Mouse (Mus musculus): ENCODE results near the gene Matk. TPM values are rescaled to one million over a fixed set of nuclear protein-coding genes. Genes with fewer than 3 reads are reported as not detected.

Gene Matk
- polyA plus RNA-seq, 1 experiment from 2014 or later = 5.4 TPM

- no peak for ATAC-seq (ENCODE audit: low FRiP score, low read depth)
- H3K9me3 ChIP-seq = no peaks in the 10 kb centered on the region
- WGBS = 83% methylated on average over 9 of the region's 9 CpGs
- H3K4me2 ChIP-seq (replicated peaks) = no peak overlapping the region
- H3K27me3 ChIP-seq = no peaks in the 10 kb centered on the region
- H3K4me3 ChIP-seq = no peak overlapping the region
- H3K9ac ChIP-seq = no peak overlapping the region
- peaks cover 17% of the 10 kb centered on the region for H3K4me1 ChIP-seq
- H3K36me3 ChIP-seq = peaks cover 9% of the 10 kb centered on the region
- no peak overlapping the region for H3K27ac ChIP-seq
These were observed 48.6 kb downstream of the Matk start for GRCm38 (mm10) chr10:81301321-81301720.

- 0 out of 2 replicates have a peak overlapping the region, but pooled peaks have one; percentile 9 for H3K4me2 ChIP-seq (replicated peaks)
- 73% methylated on average over 4 of the region's 4 CpGs for WGBS
- peak overlapping the region; percentile 40 for H3K9ac ChIP-seq
- peaks cover 16% of the 10 kb centered on the region for H3K4me1 ChIP-seq
- H3K27ac ChIP-seq = no peak overlapping the region; the same call in 1 of the 2 replicates
- no peaks in the 10 kb centered on the region for H3K27me3 ChIP-seq
- H3K9me3 ChIP-seq = no peaks in the 10 kb centered on the region
- ATAC-seq (ENCODE audit: low FRiP score, low read depth) = no peak
- H3K36me3 ChIP-seq = peaks cover 18% of the 10 kb centered on the region
- no peak overlapping the region for H3K4me3 ChIP-seq
These were observed 49.6 kb downstream of the Matk start for GRCm38 (mm10) chr10:81302288-81302687.

DNA sequence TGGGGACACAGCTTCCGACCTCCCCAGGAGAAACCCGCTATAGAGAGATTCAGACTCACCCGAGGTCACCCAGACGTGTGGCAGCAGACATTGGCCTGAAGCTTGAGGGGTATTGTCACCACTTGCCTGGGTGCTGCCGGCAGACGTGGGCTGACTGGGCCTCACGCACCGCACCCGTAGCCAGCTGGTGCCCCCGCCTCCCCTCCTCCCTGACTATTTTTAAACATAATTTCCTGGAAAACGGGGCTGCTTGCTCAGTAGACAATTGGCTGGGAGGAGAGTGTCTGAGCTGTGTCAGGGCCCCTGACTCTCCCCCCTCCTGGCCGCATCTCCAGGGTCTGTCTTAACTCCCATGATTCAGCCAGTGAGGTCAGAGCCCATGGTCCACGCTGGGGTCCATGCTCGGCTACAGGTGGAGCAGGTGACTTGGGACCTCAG lies 50.1 kb downstream of the Matk start:
- Histone ChIP-seq H3K27ac (no peak overlapping the region), H3K27me3 (no peaks in the 10 kb centered on the region), H3K9me3 (no peaks in the 10 kb centered on the region), H3K4me2 (replicated peaks) (no peak overlapping the region), H3K36me3 (peaks cover 24% of the 10 kb centered on the region), H3K4me3 (no peak overlapping the region), H3K4me1 (peaks cover 11% of the 10 kb centered on the region), H3K9ac (peak overlapping the region; percentile 31; the same call in 1 of the 2 replicates)
- 77% methylated on average over 14 of the region's 14 CpGs for WGBS
- no peak for ATAC-seq (ENCODE audit: low FRiP score, low read depth)

DNA sequence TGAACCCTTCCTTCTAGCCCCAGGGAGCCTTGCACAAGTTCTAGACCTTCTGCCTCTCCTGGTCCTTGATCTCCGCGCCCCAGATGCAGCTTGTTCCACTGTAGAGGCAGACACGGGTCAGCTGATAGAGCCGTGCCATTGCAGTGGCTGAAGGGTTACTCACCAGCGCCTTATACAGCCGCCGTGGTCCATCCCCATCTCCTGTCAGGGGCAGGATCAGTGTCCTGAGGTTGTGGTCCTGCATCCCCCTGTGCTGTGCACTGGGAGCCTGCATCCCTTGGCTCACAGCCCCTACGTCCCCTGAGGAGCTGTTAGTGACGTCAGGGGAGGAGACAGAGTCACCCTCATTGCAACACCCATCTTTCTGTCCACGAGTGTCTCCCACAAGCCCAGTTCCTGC lies 50.5 kb downstream of the Matk start:
- Histone ChIP-seq H3K4me1 (peaks cover 9% of the 10 kb centered on the region), H3K9me3 (no peaks in the 10 kb centered on the region), H3K4me2 (replicated peaks) (no peak overlapping the region), H3K9ac (peak overlapping the region; percentile 25; the same call in 1 of the 2 replicates), H3K36me3 (peaks cover 28% of the 10 kb centered on the region), H3K27ac (no peak overlapping the region; the same call in 1 of the 2 replicates), H3K27me3 (no peaks in the 10 kb centered on the region), H3K4me3 (no peak overlapping the region)
- no peak for ATAC-seq (ENCODE audit: low FRiP score, low read depth)
- WGBS = 79% methylated on average over 10 of the region's 10 CpGs

GRCm38 (mm10) chr10:81303761-81304160 lies 51.0 kb downstream of the Matk start:
- ATAC-seq (ENCODE audit: low FRiP score, low read depth) = no peak
- WGBS = 76% methylated on average over 7 of the region's 7 CpGs
- Histone ChIP-seq H3K9me3 (no peaks in the 10 kb centered on the region), H3K27ac (no peak overlapping the region), H3K36me3 (peaks cover 33% of the 10 kb centered on the region), H3K27me3 (no peaks in the 10 kb centered on the region), H3K4me2 (replicated peaks) (no peak overlapping the region), H3K4me3 (no peak overlapping the region), H3K9ac (peak overlapping the region; percentile 25; the same call in 1 of the 2 replicates), H3K4me1 (peaks cover 9% of the 10 kb centered on the region)

- Histone ChIP-seq H3K27me3 (no peaks in the 10 kb centered on the region), H3K4me3 (no peak overlapping the region), H3K4me1 (peaks cover 9% of the 10 kb centered on the region), H3K9me3 (no peaks in the 10 kb centered on the region), H3K4me2 (replicated peaks) (no peak overlapping the region), H3K9ac (no peak overlapping the region), H3K36me3 (peaks cover 43% of the 10 kb centered on the region), H3K27ac (no peak overlapping the region)
- 34% methylated on average over 7 of the region's 9 CpGs for WGBS
- no peak for ATAC-seq (ENCODE audit: low FRiP score, low read depth)
These were observed 52.0 kb downstream of the Matk start for GRCm38 (mm10) chr10:81304597-81305238.

- Histone ChIP-seq H3K9me3 (no peaks in the 10 kb centered on the region), H3K4me2 (replicated peaks) (no peak overlapping the region), H3K36me3 (peaks cover 52% of the 10 kb centered on the region), H3K4me1 (peaks cover 9% of the 10 kb centered on the region), H3K27ac (no peak overlapping the region), H3K27me3 (no peaks in the 10 kb centered on the region), H3K9ac (no peak overlapping the region), H3K4me3 (no peak overlapping the region)
- no peak for ATAC-seq (ENCODE audit: low FRiP score, low read depth)
- 95% methylated on average over 14 of the region's 14 CpGs for WGBS
These were observed 52.9 kb downstream of the Matk start for GRCm38 (mm10) chr10:81305663-81306062.

DNA sequence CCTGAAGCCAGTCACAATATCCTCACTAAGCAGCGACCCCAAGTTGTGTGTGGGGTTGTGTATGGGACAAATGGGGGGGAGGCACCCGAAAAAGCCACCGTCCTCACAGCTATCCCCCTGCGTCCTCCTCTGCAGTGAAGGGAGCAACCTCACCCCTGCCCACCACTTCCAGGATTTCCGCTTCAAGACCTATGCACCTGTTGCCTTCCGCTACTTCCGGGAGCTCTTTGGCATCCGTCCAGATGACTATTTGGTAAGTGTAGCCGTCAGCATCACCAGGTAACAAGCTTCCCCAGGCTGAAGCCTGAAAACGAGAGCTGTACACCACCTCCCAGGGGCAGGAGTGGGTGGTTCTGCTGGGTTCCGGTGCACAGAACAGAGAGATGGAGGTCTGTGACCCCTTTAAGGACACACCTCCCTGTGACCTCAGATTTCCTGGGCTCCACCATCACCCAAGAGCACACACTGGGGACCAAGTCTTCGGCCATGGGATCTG lies 53.5 kb downstream of the Matk start:
- Histone ChIP-seq H3K9ac (no peak overlapping the region), H3K9me3 (no peaks in the 10 kb centered on the region), H3K27me3 (no peaks in the 10 kb centered on the region), H3K27ac (no peak overlapping the region), H3K4me1 (peaks cover 9% of the 10 kb centered on the region), H3K4me3 (no peak overlapping the region), H3K4me2 (replicated peaks) (no peak overlapping the region), H3K36me3 (peaks cover 58% of the 10 kb centered on the region)
- WGBS = 95% methylated on average over 12 of the region's 12 CpGs
- ATAC-seq (ENCODE audit: low FRiP score, low read depth) = no peak

- Histone ChIP-seq H3K27me3 (no peaks in the 10 kb centered on the region), H3K4me2 (replicated peaks) (no peak overlapping the region), H3K36me3 (peaks cover 66% of the 10 kb centered on the region), H3K4me3 (no peak overlapping the region), H3K9ac (no peak overlapping the region), H3K9me3 (no peaks in the 10 kb centered on the region), H3K4me1 (peaks cover 9% of the 10 kb centered on the region), H3K27ac (no peak overlapping the region)
- no peak for ATAC-seq (ENCODE audit: low FRiP score, low read depth)
- WGBS = 92% methylated on average over 21 of the region's 21 CpGs
These were observed 54.3 kb downstream of the Matk start for GRCm38 (mm10) chr10:81306837-81307682.

DNA sequence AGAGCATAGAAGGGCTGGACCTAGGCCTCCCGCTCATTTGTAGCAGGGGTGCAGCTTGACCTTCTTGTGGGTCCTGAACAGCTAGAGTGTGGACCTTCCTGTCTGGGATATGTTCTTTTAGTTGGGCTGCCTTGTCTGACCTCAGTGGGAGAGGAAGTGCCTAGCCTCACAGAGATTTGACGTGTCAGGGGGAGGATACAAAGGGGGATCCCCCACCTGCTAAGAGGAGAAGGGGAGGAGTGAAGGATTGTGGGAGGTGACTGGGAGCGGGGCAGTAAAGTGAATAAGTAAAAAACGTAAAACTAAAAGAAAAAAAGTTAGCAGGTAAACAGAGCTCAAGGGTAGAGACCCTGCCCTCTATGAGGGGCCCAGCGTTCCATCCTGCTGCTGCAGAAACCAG lies 56.8 kb downstream of the Matk start:
- no peak overlapping the region for H3K4me3 ChIP-seq
- H3K4me2 ChIP-seq (replicated peaks) = no peak overlapping the region
- no peak overlapping the region for H3K27ac ChIP-seq
- H3K27me3 ChIP-seq = no peaks in the 10 kb centered on the region
- WGBS = 91% methylated on average over 5 of the region's 5 CpGs
- peaks cover 91% of the 10 kb centered on the region for H3K36me3 ChIP-seq
- ATAC-seq (ENCODE audit: low FRiP score, low read depth) = no peak
- no peaks in the 10 kb centered on the region for H3K9me3 ChIP-seq
- no peaks in the 10 kb centered on the region for H3K4me1 ChIP-seq
- no peak overlapping the region for H3K9ac ChIP-seq

All from limb, embryonic 13.5 days (tissue).